Mouse (Mus musculus): ENCODE measurements around the gene Dmrt3. TPM values are rescaled to one million over a fixed set of nuclear protein-coding genes. Genes with fewer than 3 reads are reported as not detected.

The Dmrt3 gene
- total RNA-seq (2014; rRNA removed) (0.31 and 1.8 TPM in 2 replicates), polyA plus RNA-seq (2015; fragmentation: Nextera tagmentation; extraction: Ambion mirVana) (0.21 and 0.26 TPM in 2 replicates)

GRCm38 (mm10) chr19:25610015-25610410 is at the start of gene Dmrt3:
Gene Dmrt3 (plus strand): TSS chr19:25610301.
- Histone ChIP-seq H3K27ac (no peak within 1 kb of the TSS), H3K4me3 (ENCODE audit: low read length) (peak within 1 kb of the TSS; percentile 28), H3K4me2 (ENCODE audit: low read depth, low read length) (peak within 1 kb of the TSS; percentile 42), H3K36me3 (ENCODE audit: insufficient read depth, low read length) (no peaks in the 10 kb centered on the region), H3K9me3 (ENCODE audit: low read length) (no peaks in the 10 kb centered on the region), H3K27me3 (ENCODE audit: insufficient read depth, low read length) (peaks cover 83% of the 10 kb centered on the region), H3K9ac (replicated peaks; ENCODE audit: low read length) (no peak within 1 kb of the TSS), H3K4me1 (ENCODE audit: insufficient read depth, low read length) (no peaks in the 10 kb centered on the region)
- 1% methylated on average over 28 of the region's 29 CpGs for WGBS
- DNase-seq (ENCODE audit: low spot score) (no peak), ATAC-seq (0 out of 2 replicates have a peak, but pooled peaks have one; percentile 50)
- TF ChIP-seq CTCF (IDR thresholded peaks at IDR 0.05; ENCODE audit: low read depth): no peak

GRCm38 (mm10) chr19:25564430-25564829 is 45.7 kb upstream of the Dmrt3 start:
- DNase-seq (ENCODE audit: low spot score) (no peak), ATAC-seq (no peak)
- 83% methylated on average over 12 of the region's 12 CpGs for WGBS
- TF ChIP-seq CTCF (IDR thresholded peaks at IDR 0.05; ENCODE audit: low read depth): no peak
- Histone ChIP-seq H3K4me3 (ENCODE audit: low read length) (no peak overlapping the region), H3K4me2 (ENCODE audit: low read depth, low read length) (no peak overlapping the region), H3K27me3 (ENCODE audit: insufficient read depth, low read length) (no peaks in the 10 kb centered on the region), H3K36me3 (ENCODE audit: insufficient read depth, low read length) (no peaks in the 10 kb centered on the region), H3K9ac (replicated peaks; ENCODE audit: low read length) (no peak overlapping the region), H3K27ac (no peak overlapping the region), H3K9me3 (ENCODE audit: low read length) (no peaks in the 10 kb centered on the region), H3K4me1 (ENCODE audit: insufficient read depth, low read length) (no peaks in the 10 kb centered on the region)

- 86% methylated on average over 7 of the region's 7 CpGs for WGBS
Measured at GRCm38 (mm10) chr19:25569778-25570177, 40.3 kb upstream of the Dmrt3 start.

DNA sequence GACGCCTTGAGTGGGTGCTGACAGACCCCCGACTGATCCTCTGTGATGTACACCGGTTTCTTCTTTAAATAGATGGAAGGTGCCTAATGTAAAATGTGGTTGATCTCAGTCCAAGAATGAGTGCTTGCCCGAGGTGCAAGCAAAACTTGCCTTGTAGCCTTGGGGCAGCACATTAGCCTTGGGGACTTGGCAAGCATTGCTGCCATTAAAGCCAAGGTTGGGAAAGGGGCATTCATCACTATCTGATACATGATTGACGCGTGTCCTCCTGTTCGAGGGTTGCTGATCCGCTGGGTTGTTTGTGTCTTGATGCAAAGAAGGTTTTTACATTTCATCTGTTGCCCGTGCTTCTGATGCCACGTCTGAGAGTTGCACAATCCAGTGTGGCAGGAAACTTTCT is 35.7 kb upstream of the Dmrt3 start:
- ATAC-seq (no peak), DNase-seq (ENCODE audit: low spot score) (no peak)
- Histone ChIP-seq H3K9ac (replicated peaks; ENCODE audit: low read length) (no peak overlapping the region), H3K4me3 (ENCODE audit: low read length) (no peak overlapping the region), H3K4me2 (ENCODE audit: low read depth, low read length) (no peak overlapping the region), H3K27me3 (ENCODE audit: insufficient read depth, low read length) (peaks cover 9% of the 10 kb centered on the region; the same call in 1 of the 2 replicates), H3K9me3 (ENCODE audit: low read length) (no peaks in the 10 kb centered on the region), H3K36me3 (ENCODE audit: insufficient read depth, low read length) (no peaks in the 10 kb centered on the region), H3K27ac (no peak overlapping the region), H3K4me1 (ENCODE audit: insufficient read depth, low read length) (no peaks in the 10 kb centered on the region)
- no peak for TF ChIP-seq CTCF (IDR thresholded peaks at IDR 0.05; ENCODE audit: low read depth)
- 43% methylated on average over 10 of the region's 10 CpGs for WGBS

More at GRCm38 (mm10) chr19:25569778-25570177, 40.3 kb upstream of the Dmrt3 start:
- Histone ChIP-seq H3K4me1 (ENCODE audit: insufficient read depth, low read length) (no peaks in the 10 kb centered on the region), H3K27ac (no peak overlapping the region), H3K27me3 (ENCODE audit: insufficient read depth, low read length) (no peaks in the 10 kb centered on the region), H3K9ac (replicated peaks; ENCODE audit: low read length) (no peak overlapping the region), H3K9me3 (ENCODE audit: low read length) (no peaks in the 10 kb centered on the region), H3K36me3 (ENCODE audit: insufficient read depth, low read length) (no peaks in the 10 kb centered on the region), H3K4me3 (ENCODE audit: low read length) (no peak overlapping the region), H3K4me2 (ENCODE audit: low read depth, low read length) (no peak overlapping the region)
- no peak for ATAC-seq
- no peak for DNase-seq (ENCODE audit: low spot score)
- no peak for TF ChIP-seq CTCF (IDR thresholded peaks at IDR 0.05; ENCODE audit: low read depth)

- H3K4me3 ChIP-seq (ENCODE audit: low read length): no peak overlapping the region
- H3K27ac ChIP-seq: no peak overlapping the region
- no peak overlapping the region for H3K9ac ChIP-seq (replicated peaks; ENCODE audit: low read length)
- H3K9me3 ChIP-seq (ENCODE audit: low read length): no peaks in the 10 kb centered on the region
- 15% methylated on average over 17 of the region's 17 CpGs for WGBS
- no peaks in the 10 kb centered on the region for H3K36me3 ChIP-seq (ENCODE audit: insufficient read depth, low read length)
- H3K4me1 ChIP-seq (ENCODE audit: insufficient read depth, low read length): no peaks in the 10 kb centered on the region
- TF ChIP-seq CTCF (IDR thresholded peaks at IDR 0.05; ENCODE audit: low read depth): no peak
- H3K4me2 ChIP-seq (ENCODE audit: low read depth, low read length): no peak overlapping the region
- DNase-seq (ENCODE audit: low spot score) (no peak), ATAC-seq (no peak)
- peaks cover 9% of the 10 kb centered on the region; the same call in 1 of the 2 replicates for H3K27me3 ChIP-seq (ENCODE audit: insufficient read depth, low read length)
Measured at GRCm38 (mm10) chr19:25574981-25575814, 34.9 kb upstream of the Dmrt3 start.

- Histone ChIP-seq H3K36me3 (ENCODE audit: insufficient read depth, low read length) (no peaks in the 10 kb centered on the region), H3K9ac (replicated peaks; ENCODE audit: low read length) (no peak overlapping the region), H3K4me1 (ENCODE audit: insufficient read depth, low read length) (no peaks in the 10 kb centered on the region), H3K4me3 (ENCODE audit: low read length) (no peak overlapping the region), H3K27me3 (ENCODE audit: insufficient read depth, low read length) (peaks cover 9% of the 10 kb centered on the region; the same call in 1 of the 2 replicates), H3K9me3 (ENCODE audit: low read length) (no peaks in the 10 kb centered on the region), H3K4me2 (ENCODE audit: low read depth, low read length) (no peak overlapping the region), H3K27ac (no peak overlapping the region)
- WGBS: 98% methylated on average over 2 of the region's 2 CpGs
- DNase-seq (ENCODE audit: low spot score) (no peak), ATAC-seq (no peak)
- TF ChIP-seq CTCF (IDR thresholded peaks at IDR 0.05; ENCODE audit: low read depth): no peak
Measured at GRCm38 (mm10) chr19:25578358-25578757, 31.7 kb upstream of the Dmrt3 start.

DNA sequence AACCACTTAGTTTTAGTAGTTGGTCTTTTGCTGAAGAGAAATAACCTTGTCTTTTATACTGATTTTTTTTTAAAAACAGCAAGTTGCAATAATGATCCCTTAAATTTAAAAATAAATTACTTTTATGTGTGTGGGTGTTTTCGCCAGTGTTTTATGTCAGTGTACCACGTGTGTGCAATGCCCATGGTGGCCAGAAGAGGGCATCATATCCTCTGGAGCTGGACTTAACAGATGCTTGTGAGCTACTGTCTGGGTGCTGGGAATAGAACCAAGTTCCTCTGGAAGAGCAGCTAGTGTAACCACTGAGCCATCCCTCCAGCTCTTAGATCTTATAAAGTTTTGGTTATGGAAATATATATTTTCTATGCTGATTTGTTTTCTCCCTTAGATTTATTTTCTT is 30.7 kb upstream of the Dmrt3 start:
- WGBS: 96% methylated on average over 2 of the region's 2 CpGs
- Histone ChIP-seq H3K4me1 (ENCODE audit: insufficient read depth, low read length) (no peaks in the 10 kb centered on the region), H3K4me3 (ENCODE audit: low read length) (no peak overlapping the region), H3K4me2 (ENCODE audit: low read depth, low read length) (no peak overlapping the region), H3K36me3 (ENCODE audit: insufficient read depth, low read length) (no peaks in the 10 kb centered on the region), H3K9ac (replicated peaks; ENCODE audit: low read length) (no peak overlapping the region), H3K27ac (no peak overlapping the region), H3K27me3 (ENCODE audit: insufficient read depth, low read length) (peaks cover 9% of the 10 kb centered on the region; the same call in 1 of the 2 replicates), H3K9me3 (ENCODE audit: low read length) (no peaks in the 10 kb centered on the region)
- peak; percentile 19; the same call in 1 of the 2 replicates for TF ChIP-seq CTCF (IDR thresholded peaks at IDR 0.05; ENCODE audit: low read depth)
- no peak for ATAC-seq
- no peak for DNase-seq (ENCODE audit: low spot score)

All from hindbrain, postnatal 0 days (tissue).